Mouse (Mus musculus): ENCODE measurements around the gene Evi5. TPM values are rescaled to one million over a fixed set of nuclear protein-coding genes. Genes with fewer than 3 reads are reported as not detected.

Evi5 gene
- total RNA-seq (2012; rRNA removed), result 4.6 and 5.4 TPM in 2 replicates
- polyA plus RNA-seq (2012; ENCODE audit: insufficient read depth in 1 of 2, insufficient read length in 2 of 2, low read depth in 1 of 2, low replicate concordance in 2 of 2, missing spikeins in 1 of 2), result 1 to 10 TPM in 1 of 2 experiments, not detected in 1; 8.4 TPM

DNA sequence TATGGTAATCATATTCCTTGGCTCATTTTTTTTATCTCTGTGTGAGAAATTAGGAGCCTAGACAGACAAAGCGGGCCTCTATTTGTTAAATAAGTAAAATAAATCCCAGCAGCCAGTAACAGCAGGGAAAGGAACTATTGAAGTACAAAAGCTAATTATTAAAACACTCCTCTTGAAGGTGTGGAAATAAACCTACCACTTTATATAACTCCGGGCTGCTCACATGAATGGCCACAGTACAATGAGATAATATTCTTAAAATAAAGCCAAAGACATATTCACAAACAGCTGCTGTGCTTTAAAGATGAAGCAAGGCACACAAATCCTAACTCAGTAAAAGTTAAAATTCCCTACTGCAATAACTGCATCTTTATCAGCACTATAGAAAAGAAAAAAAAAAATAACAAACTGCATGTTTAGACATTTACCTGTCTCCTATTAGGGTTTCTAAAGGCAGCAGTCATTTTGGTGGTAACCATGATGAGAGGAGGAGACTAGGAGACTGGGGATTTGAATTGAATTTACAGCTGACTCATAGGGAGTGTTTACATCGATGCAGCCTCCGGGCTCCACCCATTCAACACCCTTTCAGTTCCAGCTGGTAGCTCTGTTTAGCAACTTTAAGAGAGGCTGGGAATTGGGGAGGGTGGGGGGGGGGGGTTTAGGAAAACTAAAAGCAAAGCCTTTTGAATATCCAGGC lies at the start of gene Evi5:
Gene Evi5 (minus strand): TSS at position 547 of the 700 bp plus-strand sequence.
- DNase-seq (ENCODE audit: low read depth, low spot score), result peak; percentile 78
- peak within 1 kb of the TSS; percentile 94 for H3K27ac ChIP-seq (ENCODE audit: control insufficient read depth, low read depth, low read length)

DNA sequence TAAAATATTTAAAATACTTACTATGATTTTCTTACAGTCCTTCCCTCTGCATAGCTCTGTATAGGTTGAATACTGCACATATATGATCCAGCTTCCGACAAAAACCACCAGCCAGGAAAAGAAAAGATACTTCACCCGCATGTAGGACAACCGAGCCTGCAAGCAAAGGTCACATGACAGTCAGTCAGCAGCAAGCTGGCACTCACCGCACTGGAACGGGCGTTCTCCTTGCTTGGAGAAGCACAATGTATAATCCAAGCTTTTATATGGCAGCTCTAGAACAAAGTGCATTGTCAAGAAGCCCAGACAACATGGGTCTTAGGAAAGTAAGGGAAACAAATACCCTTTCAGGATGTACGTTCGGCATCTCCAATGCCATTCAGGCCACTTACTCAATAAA lies 49.7 kb upstream of the Evi5 start:
- no peaks in the 10 kb centered on the region for H3K9me3 ChIP-seq (replicated peaks; ENCODE audit: insufficient read depth, low read length)
- no peak for DNase-seq (ENCODE audit: low read depth, low spot score)
- no peaks in the 10 kb centered on the region for H3K36me3 ChIP-seq (ENCODE audit: control insufficient read depth in 1 of 2, insufficient read depth in 2 of 2, low read length in 2 of 2)
- TF ChIP-seq ELF1 (IDR thresholded peaks at IDR 0.05; ENCODE audit: low read depth, low read length) (no peak), ZKSCAN1 (IDR thresholded peaks at IDR 0.05; ENCODE audit: low read depth, low read length) (no peak), BHLHE40 (IDR thresholded peaks at IDR 0.05; ENCODE audit: borderline replicate concordance, low read depth, low read length) (no peak)
- no peaks in the 10 kb centered on the region for H3K79me2 ChIP-seq (ENCODE audit: control insufficient read depth, insufficient read depth, low read length, poor library complexity)
- no peak overlapping the region for H3K27ac ChIP-seq (ENCODE audit: control insufficient read depth, low read depth, low read length)
- no peak overlapping the region for H3K9ac ChIP-seq (ENCODE audit: control insufficient read depth, low read depth, low read length, poor library complexity, severe bottlenecking)
- no peaks in the 10 kb centered on the region for H3K27me3 ChIP-seq (ENCODE audit: control insufficient read depth in 1 of 2, insufficient read depth in 2 of 2, low read length in 2 of 2)
- no peak overlapping the region for H3K4me3 ChIP-seq (ENCODE audit: control insufficient read depth in 1 of 2, insufficient read depth in 1 of 2, low read depth in 2 of 2, low read length in 2 of 2)
- no peaks in the 10 kb centered on the region for H3K4me1 ChIP-seq (ENCODE audit: control insufficient read depth in 1 of 2, insufficient read depth in 2 of 2, low read length in 2 of 2)

More for the DNA sequence above, at the start of gene Evi5:
- H3K9me3 ChIP-seq (replicated peaks; ENCODE audit: insufficient read depth, low read length), result no peaks in the 10 kb centered on the region
- TF ChIP-seq JUND (IDR thresholded peaks at IDR 0.05; ENCODE audit: low read depth, low read length) (no peak), ZNF384 (IDR thresholded peaks at IDR 0.05; ENCODE audit: low read depth, low read length) (peak; percentile 30), ETS1 (IDR thresholded peaks at IDR 0.05; ENCODE audit: low read depth, low read length) (peak; percentile 72), SIN3A (IDR thresholded peaks at IDR 0.05; ENCODE audit: low read length) (peak; percentile 64)
- H3K36me3 ChIP-seq (ENCODE audit: control insufficient read depth in 1 of 2, insufficient read depth in 2 of 2, low read length in 2 of 2), result peaks cover 0 to 30% of the 10 kb centered on the region in 2 experiments; a peak in 2 of 4 replicates
- H3K4me3 ChIP-seq (ENCODE audit: control insufficient read depth in 1 of 2, insufficient read depth in 1 of 2, low read depth in 2 of 2, low read length in 2 of 2), result peak within 1 kb of the TSS; percentile 10 to 22; a peak in 3 of 4 replicates
- H3K79me2 ChIP-seq (ENCODE audit: control insufficient read depth, insufficient read depth, low read length, poor library complexity), result no peaks in the 10 kb centered on the region
- no peaks in the 10 kb centered on the region for H3K27me3 ChIP-seq (ENCODE audit: control insufficient read depth in 1 of 2, insufficient read depth in 2 of 2, low read length in 2 of 2)
- H3K9ac ChIP-seq (ENCODE audit: control insufficient read depth, low read depth, low read length, poor library complexity, severe bottlenecking), result peak within 1 kb of the TSS; percentile 36
- peaks cover 7 to 17% of the 10 kb centered on the region in 2 experiments for H3K4me1 ChIP-seq (ENCODE audit: control insufficient read depth in 1 of 2, insufficient read depth in 2 of 2, low read length in 2 of 2)

GRCm38 (mm10) chr5:107922836-107923235 lies 47.9 kb upstream of the Evi5 start:
- DNase-seq (ENCODE audit: low read depth, low spot score), result no peak
- Histone ChIP-seq H3K36me3 (ENCODE audit: control insufficient read depth in 1 of 2, insufficient read depth in 2 of 2, low read length in 2 of 2) (no peaks in the 10 kb centered on the region), H3K4me1 (ENCODE audit: control insufficient read depth in 1 of 2, insufficient read depth in 2 of 2, low read length in 2 of 2) (no peaks in the 10 kb centered on the region), H3K9me3 (replicated peaks; ENCODE audit: insufficient read depth, low read length) (no peaks in the 10 kb centered on the region), H3K27ac (ENCODE audit: control insufficient read depth, low read depth, low read length) (no peak overlapping the region), H3K4me3 (ENCODE audit: control insufficient read depth in 1 of 2, insufficient read depth in 1 of 2, low read depth in 2 of 2, low read length in 2 of 2) (no peak overlapping the region), H3K27me3 (ENCODE audit: control insufficient read depth in 1 of 2, insufficient read depth in 2 of 2, low read length in 2 of 2) (no peaks in the 10 kb centered on the region), H3K9ac (ENCODE audit: control insufficient read depth, low read depth, low read length, poor library complexity, severe bottlenecking) (no peak overlapping the region), H3K79me2 (ENCODE audit: control insufficient read depth, insufficient read depth, low read length, poor library complexity) (no peaks in the 10 kb centered on the region)
- TF ChIP-seq ZMIZ1 (IDR thresholded peaks at IDR 0.05; ENCODE audit: low read depth, low read length) (no peak), MAFK (IDR thresholded peaks at IDR 0.05; ENCODE audit: borderline replicate concordance, low read depth, low read length) (no peak), USF2 (IDR thresholded peaks at IDR 0.05; ENCODE audit: borderline replicate concordance in 1 of 2, insufficient read depth in 1 of 2, low read depth in 1 of 2, low read length in 2 of 2) (no peak), MAZ (IDR thresholded peaks at IDR 0.05; ENCODE audit: low read depth, low read length) (no peak), MEF2A (IDR thresholded peaks at IDR 0.05; ENCODE audit: extremely low read depth, insufficient replicate concordance, low read depth, low read length, poor library complexity, severe bottlenecking) (no peak), NELFE (IDR thresholded peaks at IDR 0.05; ENCODE audit: low read depth, low read length) (no peak), TBP (IDR thresholded peaks at IDR 0.05; ENCODE audit: low read depth, low read length) (no peak), MYC (IDR thresholded peaks at IDR 0.05; ENCODE audit: low read depth, low read length) (no peak), SMC3 (IDR thresholded peaks at IDR 0.05; ENCODE audit: low read depth, low read length) (no peak), E2F4 (IDR thresholded peaks at IDR 0.05; ENCODE audit: borderline replicate concordance, low read depth, low read length) (no peak), USF1 (IDR thresholded peaks at IDR 0.05; ENCODE audit: low read depth, low read length) (no peak), UBTF (IDR thresholded peaks at IDR 0.05; ENCODE audit: borderline replicate concordance, insufficient read depth, low read depth, low read length) (no peak), MAX (IDR thresholded peaks at IDR 0.05; ENCODE audit: low read length) (no peak), HCFC1 (IDR thresholded peaks at IDR 0.05; ENCODE audit: low read depth, low read length) (no peak), TAL1 (IDR thresholded peaks at IDR 0.05; ENCODE audit: low read length) (no peak), JUND (IDR thresholded peaks at IDR 0.05; ENCODE audit: low read depth, low read length) (no peak), ZC3H11A (IDR thresholded peaks at IDR 0.05; ENCODE audit: low read depth, low read length) (no peak), EP300 (IDR thresholded peaks at IDR 0.05; ENCODE audit: low read depth in 1 of 2, low read length in 2 of 2) (no peak)

Data from MEL (cell line).